Mouse (Mus musculus): ENCODE data around the gene Ppara.

The Ppara gene

DNA sequence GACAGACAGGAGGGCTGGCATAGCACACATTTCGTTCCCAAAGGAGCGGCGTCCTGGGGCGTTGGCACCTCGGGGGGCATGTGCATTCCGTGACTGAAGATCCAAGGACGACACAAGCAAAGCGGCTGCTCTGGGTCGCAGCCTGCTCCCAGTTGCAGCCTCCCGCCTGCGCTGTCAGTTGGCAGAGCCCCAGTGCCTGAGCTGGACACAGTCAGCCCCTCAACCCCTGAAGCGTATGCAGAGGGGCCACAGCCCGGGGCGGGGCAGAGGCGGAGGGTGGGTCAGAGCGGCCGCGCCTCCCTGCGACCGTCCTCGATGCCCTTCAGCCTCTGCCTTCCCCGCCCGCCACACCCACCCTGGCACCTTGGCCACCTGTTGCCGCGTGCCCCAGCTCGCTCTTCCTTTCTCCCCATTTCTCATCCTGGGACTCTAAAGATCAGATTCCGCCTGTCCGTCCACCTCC lies at the start of gene Ppara:
Gene Ppara, plus strand, starts transcription at position 413 of the 463 bp plus-strand sequence.
- no peak for DNase-seq (ENCODE audit: low spot score)

DNA sequence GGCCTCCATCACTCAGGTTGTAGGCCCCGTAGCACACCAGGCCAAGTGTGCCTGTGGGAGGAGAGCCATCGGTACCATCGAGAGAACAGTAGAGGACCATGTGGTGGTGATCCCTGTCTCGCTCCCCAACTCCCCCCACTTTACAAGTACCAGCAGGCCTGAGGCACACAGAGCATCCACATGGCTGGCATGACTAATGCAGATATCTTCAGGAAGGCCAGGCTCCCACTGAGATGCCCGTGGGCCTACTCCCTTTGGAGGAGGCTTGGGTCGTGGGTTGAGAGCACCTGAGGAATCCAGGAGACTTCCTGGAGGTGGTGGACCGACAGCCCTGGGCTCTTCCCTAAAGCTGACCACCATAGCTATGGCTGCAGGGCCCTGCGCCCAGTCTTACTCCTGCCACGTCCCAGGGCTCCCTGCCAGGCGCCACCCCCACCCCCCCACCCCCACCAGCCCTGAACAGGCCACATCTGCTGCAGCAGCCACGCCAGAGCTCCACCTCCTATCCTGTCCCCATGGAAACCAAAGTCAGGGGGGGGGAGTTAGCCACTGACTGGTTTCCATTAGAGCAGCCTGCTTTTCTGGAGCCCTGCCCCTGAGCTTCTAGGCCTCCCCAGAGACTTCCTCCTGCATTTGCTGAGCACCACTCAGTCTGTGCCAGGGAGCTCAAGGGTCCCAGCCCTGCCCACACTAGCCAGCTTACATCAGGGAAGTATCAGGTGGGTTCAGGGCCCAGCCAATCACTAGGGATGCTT lies 48.0 kb upstream of the Ppara start:
- DNase-seq (ENCODE audit: low spot score), result peak; percentile 84

DNA sequence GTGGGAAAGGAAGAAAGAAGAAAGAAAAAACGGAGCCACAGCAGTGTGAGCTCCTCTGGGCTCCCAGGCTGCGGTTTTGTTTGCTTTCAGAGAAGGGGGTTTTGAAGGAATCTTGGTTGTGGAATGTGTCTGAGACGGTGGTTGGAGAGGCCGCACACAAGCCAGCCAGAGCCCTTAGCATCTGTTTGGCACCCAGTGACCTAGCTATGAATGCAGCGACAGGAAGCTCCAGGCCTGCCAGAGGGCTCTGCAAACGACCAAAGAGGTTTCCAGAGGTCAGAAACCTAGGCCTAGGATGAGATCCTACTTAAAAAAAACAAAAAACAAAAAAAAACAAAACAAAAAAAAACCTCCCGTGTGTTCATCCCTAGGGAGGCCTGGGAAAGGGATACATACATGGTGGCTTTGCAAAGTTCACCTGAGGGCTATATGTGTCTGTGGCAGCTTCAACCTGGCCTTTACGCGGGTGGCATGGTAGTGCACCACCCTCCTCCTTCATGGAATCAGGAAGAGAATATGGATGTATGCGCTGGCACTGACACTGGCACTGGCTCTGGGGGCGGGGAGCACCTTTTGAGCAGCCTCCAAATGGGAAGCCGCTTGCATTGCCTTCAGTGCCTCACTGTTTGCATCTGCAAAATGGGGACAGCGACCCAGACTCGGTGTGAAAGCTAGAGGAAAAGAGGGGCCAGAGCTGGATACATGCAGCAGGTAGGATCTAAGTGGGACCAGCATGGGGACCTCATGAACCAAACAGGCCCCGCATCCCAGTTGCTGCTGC lies 47.0 kb upstream of the Ppara start:
- DNase-seq (ENCODE audit: low spot score), result no peak

DNA sequence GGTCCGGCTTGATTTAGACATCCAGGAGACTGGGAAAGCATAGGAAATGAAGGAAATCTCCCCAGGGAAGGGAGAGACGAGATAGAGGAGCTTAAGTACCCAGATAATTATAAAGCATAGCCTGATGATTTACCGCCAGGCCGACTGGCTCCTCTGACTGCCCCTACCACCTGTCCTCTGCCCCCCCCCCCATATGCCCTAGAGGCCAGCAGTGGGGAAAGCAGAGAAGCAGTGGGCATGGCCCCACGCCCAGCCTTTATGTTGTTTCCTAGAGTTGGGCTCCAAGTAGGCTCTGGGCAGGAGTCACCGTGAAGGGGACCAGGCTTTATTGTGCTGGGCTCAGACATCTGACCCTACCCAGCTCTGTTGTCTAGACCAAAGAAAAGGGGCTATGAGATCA lies 46.0 kb upstream of the Ppara start:
- no peak for DNase-seq (ENCODE audit: low spot score)

DNA sequence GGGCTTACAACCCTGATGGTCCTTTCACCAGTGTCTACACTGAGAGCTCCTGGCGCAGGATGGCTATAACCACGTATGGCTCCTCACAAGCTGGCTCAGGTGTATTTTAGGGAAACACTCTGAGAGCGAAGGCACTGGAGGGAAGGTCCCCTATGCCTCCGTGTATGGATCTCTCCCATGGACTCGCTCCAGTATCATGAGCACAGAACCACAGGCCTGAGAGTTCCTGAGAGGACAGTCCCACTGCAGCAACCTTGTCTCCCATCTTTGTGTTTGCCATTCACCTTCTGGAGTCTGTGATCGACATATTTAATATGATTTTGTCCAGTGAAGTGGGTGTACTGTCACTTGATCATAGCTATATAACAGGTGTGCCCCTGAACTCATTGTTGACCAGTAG lies 45.3 kb upstream of the Ppara start:
- DNase-seq (ENCODE audit: low spot score), result no peak

DNA sequence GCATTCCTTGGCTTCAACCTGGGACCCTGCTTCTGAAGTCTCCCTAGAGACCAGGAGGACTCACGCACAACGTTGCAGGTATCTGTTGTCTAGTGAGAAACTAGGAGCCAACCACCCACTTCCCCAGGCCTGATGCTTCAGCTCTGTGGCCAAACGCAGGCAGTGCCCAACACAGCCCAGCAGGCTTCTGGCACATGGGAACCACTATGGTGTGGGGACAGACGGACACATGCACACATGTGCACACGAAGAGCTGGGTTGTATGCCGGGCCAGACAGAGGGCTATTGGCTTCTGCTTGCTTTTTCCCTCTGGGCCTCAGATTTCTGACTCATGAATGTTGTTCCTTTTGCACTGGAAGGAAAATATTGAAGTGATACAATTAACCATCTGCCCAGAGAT lies 44.7 kb upstream of the Ppara start:
- DNase-seq (ENCODE audit: low spot score), result no peak

DNA sequence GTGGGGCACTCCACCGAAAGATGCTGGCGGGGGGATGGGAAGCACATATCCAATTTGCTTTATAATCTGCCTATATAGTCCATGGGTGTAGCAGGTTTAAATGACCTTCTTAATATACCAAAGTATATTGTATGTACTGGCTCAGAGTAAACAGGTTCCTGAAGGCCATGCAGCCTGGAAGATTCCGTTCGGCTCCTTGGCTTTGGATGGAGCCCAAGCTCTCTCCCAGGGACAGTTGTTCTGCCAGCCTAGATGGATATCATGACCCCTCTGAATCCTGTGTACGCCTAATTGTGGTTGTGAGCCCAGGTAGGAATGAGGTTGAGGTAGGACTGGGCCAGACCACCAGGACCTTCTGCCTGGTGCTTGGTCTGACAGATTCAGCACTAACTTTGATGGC lies 43.9 kb upstream of the Ppara start:
- no peak for DNase-seq (ENCODE audit: low spot score)

DNA sequence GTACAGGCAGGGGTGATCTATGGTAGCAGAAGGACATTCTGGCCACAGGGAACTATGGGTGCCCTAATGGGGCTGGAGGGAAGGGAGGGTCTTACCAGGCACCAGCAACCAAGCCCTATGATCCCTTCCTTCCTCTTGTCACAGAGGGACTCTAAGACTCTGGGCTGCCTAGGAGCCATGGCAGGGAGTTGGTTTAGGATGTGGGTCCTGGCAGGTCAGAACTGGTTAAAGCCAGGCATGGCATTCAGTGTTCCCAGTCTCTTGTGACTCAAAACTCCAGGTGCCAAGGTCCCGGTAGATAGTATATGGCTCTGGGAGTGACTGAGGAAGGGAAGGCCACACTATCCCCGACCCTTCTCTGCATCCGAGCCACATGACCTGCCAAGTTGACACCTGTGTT lies 41.7 kb upstream of the Ppara start:
- DNase-seq (ENCODE audit: low spot score), result no peak

DNA sequence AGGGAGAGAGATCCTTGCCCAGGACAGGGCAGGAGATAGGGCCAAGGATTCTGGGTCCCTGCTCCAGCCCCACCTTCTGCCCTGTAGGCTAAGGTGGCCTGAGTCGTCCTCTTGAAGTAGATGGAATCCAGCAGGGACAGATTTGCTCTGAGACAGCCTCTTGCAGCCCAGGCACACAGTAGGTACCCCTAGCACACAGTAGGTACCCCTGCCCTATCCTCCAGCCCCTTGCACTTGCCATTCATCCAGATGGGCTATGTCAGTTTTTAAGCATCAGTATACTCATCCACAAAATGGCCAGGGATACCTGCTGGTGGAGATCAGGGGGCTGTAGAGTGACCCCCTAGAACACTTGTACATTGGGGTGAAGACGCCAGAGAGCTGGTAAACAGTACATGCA lies 41.0 kb upstream of the Ppara start:
- no peak for DNase-seq (ENCODE audit: low spot score)

DNA sequence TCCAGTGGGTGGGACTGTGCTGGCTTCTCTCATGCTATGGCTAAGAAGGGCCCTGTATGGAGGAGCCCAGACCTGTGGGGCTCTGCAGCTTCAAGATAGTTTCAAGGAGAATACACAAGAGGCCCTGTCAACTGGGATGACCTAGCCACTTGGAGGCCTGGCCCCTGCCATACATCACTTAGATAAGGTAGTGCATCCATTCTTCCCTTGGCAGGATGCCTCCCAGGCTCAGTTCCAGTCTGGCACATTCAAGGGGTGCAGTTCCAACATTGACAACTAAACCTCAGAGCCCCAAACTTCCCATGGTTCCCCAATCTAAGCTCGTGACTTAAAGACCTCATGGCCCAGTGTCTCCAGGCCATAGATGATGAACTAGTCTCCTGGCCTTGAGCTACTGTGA lies 40.4 kb upstream of the Ppara start:
- no peak for DNase-seq (ENCODE audit: low spot score)

DNA sequence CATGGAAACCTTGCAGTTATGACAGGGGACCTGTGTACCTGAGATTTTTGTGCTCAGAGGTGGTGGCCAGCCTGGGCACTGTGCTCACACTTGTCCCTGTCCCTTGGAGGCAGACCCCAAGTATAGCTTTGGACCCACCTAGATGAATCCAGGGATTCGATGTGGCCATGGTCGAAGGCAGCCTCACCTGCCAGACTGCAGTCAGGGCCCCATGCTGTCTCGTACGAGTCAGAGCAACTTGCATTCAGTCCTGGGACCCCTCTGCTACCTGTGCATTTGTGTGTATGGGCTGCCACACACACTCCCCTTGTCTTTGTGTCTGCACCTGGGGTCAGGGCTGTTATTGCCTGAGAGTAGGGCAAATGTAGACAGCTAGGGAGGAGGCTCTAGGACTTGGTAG lies 39.5 kb upstream of the Ppara start:
- DNase-seq (ENCODE audit: low spot score), result no peak

DNA sequence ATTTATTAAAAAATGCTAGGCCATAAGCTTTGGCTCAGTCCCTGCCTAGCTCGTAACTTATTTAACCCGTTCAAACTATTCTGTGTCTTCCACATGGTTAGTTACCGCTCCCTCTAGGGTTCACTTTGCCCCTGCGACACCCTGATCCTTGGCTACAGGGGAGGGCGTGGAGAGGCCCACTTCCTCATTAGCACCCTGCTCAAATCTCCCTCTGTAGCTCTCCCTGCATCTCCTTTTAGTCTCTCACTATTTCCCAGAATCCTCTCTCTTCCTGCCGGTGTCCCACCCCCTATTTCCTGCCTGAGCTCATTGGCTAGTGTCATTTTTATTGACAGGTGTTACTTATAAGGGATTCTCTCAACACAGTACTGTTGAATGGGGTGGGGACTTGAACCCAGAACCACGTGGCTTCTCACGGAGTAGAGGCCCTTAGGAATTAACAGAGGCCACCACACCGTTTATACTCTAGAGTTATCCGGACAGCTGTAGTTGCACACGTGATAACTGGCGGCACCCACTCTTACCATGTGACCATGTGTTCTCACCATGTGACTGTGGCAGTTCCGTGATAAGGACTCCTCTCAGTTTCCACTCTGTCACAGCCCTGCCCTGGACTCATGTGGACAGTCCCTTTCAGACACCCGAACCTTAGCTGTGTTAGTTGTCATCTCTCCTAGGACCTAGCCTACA lies 36.3 kb upstream of the Ppara start:
- DNase-seq (ENCODE audit: low spot score), result peak; percentile 23

DNA sequence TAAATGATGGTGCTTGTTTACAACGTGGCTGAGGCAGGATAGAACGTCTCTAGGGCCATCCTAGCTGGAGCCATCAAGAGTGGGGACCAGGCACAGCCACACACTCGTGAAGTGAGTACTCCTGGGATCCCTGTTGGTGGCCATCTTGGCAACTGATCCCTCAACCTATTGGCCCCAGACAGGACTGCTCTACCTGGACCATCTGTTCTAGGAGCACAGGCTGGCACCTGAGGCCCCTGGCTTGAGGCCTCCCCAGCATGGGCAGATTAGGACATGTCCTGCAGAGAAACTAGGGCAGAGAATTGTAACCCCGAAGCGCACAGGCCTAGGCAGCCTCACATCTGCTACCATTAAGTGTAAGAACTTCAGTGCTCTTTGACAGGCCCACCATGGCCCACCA lies 35.3 kb upstream of the Ppara start:
- DNase-seq (ENCODE audit: low spot score), result no peak

DNA sequence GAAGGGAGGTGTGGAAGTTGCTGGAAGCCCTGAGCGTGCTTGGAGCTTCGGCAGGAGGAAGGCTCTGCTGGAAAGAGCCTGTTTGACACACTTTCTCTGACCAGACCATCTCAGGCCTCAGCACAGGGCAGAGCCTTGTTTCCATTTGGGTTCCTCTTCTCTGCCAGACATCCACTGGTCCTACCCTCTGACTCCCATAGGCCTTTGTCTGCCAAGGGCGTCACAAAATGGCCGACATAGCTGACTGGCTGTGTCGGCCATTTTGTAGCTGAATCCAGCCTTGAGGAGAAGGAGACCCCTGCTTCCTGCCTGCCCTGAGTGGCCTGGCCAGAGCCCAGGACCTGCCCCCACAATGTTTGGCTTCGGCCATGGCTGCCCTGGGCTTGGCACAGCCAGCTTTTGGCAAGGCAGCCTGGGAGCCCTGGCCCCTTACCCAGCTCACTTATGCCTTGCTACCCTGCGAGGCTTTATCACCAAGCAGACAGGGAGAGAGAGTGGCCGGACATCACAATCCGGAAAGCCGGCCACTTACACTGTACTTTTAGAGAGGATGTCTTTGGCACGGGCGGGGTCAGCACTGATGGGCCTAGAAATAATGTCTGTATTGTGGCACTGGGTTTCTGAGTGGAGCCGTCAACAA lies 34.8 kb upstream of the Ppara start:
- peak; percentile 42 for DNase-seq (ENCODE audit: low spot score)

DNA sequence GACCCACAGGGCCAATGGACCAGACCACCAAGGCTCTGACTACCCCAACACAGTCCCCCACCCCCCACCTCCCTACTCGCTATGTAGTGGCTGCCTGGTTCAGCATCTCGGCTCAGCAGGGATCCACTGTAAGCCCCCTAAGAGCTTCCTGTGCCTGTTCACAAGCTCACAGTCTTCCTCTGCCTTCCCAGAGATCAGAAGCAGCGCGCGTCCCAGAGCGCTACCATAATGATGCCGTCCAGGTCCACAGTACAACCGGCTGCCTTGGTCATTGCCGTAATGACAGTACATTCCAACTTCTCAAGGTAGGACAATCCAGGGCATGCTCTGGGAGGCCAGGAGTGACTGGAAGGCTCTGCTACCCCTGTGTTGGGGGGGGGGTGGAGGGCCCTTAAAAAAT lies 34.1 kb upstream of the Ppara start:
- no peak for DNase-seq (ENCODE audit: low spot score)

DNA sequence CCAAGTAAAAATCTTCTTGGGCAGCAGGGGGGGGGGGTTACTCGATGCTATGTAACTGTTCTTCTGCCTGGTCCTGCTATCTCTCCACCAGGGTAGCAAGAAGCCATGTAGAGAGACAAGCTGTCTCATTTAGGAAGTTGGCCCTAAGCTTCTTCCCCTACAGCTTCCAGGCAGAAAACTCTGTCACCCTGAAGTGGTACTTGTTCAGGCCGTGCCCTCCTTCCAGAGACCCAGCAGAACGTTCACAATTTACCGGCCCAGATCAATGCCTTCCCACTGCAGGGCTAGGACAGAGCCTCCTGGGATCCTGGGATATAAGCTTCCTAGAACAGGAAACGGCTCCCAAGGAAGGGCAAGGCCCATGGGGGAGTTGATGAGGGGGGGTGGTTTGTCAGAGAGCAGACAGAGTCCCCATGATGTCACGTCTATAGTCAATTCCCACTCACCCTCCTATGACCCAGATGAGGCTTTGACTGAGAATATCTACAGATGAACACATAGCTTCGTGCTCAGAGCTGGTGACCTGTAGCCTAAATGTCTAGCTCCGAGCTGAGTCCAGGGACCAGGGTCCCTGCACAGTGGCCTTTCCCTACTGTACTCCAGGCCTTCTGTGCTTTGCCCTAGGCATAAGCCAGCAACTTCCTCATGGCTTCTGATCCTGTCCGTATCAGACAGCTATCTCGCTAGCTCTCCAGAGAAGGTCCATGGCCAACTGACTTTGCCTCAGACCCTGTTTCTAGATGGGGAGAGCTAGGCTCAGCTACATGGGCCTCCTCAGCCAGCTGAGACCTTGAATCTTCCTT lies 33.5 kb upstream of the Ppara start:
- DNase-seq (ENCODE audit: low spot score), result no peak

DNA sequence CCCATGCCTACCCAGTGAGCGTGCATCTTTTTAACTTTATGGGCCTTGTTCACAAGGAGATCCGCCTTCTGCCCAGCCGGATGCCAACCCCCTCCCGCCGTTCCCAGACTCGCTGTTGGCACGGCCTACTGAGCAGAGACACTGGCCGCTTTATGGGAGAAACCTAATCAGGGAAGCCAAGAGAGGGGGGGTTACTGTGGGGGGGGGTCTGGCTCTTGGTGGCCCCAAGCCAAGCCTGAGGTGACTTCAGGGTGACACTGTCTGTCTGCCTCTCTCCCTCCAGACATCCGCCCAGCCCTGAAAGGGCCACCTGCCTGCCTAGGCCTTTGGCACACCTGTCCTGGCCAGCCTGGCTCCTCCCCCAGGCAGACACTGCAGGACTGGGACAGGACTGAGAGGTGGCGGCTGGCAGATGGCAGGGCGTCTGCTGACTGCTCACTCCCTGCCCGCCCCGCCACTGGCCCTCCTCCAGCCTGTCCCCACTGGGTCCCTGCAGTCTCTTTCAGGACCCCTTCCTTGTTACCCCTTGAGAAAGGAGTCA lies 32.3 kb upstream of the Ppara start:
- DNase-seq (ENCODE audit: low spot score), result peak; percentile 71

DNA sequence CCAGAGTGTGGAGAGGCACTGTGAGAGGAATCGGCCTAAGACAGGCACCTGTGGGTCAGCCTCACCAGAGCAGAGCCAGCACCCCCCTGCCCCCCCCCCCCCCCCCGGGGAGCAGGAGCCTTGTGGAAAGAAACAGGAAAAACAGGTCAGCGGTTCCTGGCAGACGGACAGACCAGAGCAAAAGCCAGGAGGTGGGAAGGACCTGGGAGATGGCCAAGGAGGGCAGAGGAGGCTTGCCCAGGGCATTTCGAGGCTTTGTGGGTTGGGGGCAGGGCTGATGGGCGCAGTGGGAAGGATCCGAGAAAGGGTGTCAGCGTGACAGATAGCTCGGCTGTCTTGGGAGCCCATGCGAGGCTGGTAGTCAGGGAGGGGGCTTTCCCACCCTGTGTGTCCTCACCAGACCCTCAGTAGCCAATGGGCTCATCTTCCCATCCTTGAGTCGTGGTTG lies 31.6 kb upstream of the Ppara start:
- peak; percentile 49 for DNase-seq (ENCODE audit: low spot score)

DNA sequence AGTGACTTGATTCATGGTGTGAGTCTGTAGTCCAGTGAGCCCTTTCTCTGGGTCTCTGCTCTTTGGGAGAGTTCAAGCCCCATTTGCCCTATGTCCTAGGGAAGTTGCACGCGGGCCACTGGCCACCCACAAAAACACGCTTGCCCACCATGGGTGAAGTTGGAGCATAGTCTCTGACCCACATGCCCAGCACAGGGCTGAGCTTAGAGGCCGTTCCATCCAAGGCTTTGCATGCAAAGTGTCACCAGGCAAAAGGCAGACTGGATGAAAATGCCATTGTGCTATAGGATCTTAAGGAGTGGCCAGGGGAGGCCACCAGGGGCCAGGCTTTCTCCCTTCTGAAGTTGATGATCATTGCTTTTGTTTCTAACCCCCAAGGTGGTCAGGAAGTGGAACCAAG lies 30.9 kb upstream of the Ppara start:
- no peak for DNase-seq (ENCODE audit: low spot score)

DNA sequence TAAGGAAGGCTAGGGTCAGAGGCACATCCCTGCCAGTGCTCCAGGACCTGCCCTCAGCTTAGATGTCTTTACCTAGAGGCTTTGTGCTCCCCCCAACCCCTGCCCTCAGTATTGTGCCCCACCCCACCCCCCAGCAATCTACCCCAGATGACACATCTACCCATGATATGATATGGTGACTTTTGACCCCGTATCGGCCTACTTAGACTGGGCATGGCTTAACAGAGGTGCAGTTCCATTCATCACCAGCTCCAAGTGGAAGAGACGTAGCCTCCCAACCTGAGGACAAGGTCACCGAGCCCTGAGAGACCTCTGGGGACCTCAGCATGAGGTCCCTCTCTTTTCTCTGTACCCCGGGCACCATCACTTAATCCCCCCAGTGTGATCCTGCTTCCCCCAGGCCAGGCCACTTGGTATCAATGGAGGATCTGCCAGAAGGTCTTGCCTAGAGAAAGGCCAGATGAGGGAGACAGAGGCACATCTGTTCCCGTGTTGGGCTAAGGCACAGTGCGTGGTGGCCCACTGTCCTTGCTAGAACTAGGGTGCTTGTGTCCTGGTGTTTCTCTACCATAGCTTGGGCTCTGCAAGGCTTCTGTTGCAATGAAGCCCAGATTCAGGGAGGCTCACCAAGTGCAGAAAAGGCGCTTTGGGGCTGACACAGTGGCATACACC lies 30.3 kb upstream of the Ppara start:
- no peak for DNase-seq (ENCODE audit: low spot score)

Data from layer of hippocampus, adult 11-12 months (tissue).